ENCODE assay signal across 8 mouse cellular contexts in the genomic region with DNA sequence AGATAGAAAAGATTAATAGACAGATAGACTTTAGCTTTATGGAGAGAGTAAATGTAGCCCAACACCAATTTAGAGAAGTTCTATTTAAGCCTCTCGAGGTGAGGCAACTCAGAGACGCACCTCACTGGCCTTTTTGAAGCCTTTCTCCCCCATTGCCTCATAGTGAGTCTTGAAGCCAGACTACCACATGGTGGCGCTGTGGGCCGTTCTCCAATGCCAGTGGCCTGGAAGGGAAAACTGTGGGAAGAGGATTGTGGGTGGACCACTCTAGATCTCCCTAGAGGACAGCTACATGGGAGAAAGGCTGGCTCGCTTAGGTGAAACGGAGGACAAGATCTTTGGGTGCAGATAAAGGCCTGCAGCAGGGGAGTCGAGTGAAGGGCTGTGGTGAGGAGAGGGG.
DNase-seq lines count a peak whose midpoint lies in the region; ATAC-seq and TF ChIP-seq lines count a peak whose summit lies in the region.

No protein-coding gene starts in this region.

- H3K79me2 ChIP-seq in heart, adult 2 months (replicated peaks; ENCODE audit: control insufficient read depth, insufficient read depth, low read length), result no peaks in the 10 kb centered on the region

- H3K4me3 ChIP-seq in heart, adult 2 months, result no peak overlapping the region
- H3K4me3 ChIP-seq in heart, embryonic 12.5 days, result no peak overlapping the region
- H3K4me3 ChIP-seq in ES-E14 (ENCODE audit: insufficient read depth in 1 of 2, low read depth in 1 of 2, low read length in 2 of 2, poor library complexity in 1 of 2, severe bottlenecking in 1 of 2), result no peak overlapping the region
- no peak overlapping the region for H3K4me3 ChIP-seq in cerebellum, adult 2 months (replicated peaks; ENCODE audit: insufficient read depth, low read depth, low read length)
- no peak overlapping the region for H3K4me3 ChIP-seq in midbrain, postnatal 0 days (ENCODE audit: low read depth, low read length)

- TF ChIP-seq EP300 in heart, adult 2 months (IDR thresholded peaks at IDR 0.05; ENCODE audit: insufficient read depth, low read depth, low read length), result no peak

- TF ChIP-seq POLR2A in heart, adult 2 months (IDR thresholded peaks at IDR 0.05; ENCODE audit: insufficient read depth, low read depth, low read length), result no peak
- no peak for TF ChIP-seq POLR2A in cerebellum, adult 2 months (IDR thresholded peaks at IDR 0.05; ENCODE audit: borderline replicate concordance, insufficient read depth, low read length)

- peak; percentile 17 to 54 for DNase-seq in heart, adult 2 months
- DNase-seq in ES-E14 (ENCODE audit: low read depth, low spot score), result peak; percentile 77
- peak; percentile 30 to 61 for DNase-seq in cerebellum, adult 2 months
- peak; percentile 28 to 70 for DNase-seq in frontal cortex, postnatal 14 days (ENCODE audit: low spot score in 2 of 2)
- peak; percentile 70 to 78 for DNase-seq in layer of hippocampus, postnatal 36 days
- DNase-seq in midbrain, postnatal 0 days (ENCODE audit: low spot score), result peak; percentile 90
- peak; percentile 37 for DNase-seq in thymus, postnatal 0 days (ENCODE audit: low spot score)

- peak; percentile 70 for TF ChIP-seq CTCF in heart, adult 2 months (IDR thresholded peaks at IDR 0.05)
- peak; percentile 77 for TF ChIP-seq CTCF in cerebellum, adult 2 months (IDR thresholded peaks at IDR 0.05; ENCODE audit: borderline replicate concordance, insufficient read depth, low read depth, low read length)
- peak; percentile 97 for TF ChIP-seq CTCF in midbrain, postnatal 0 days (IDR thresholded peaks at IDR 0.05)

- no peak overlapping the region for H3K27ac ChIP-seq in heart, adult 2 months
- no peak overlapping the region for H3K27ac ChIP-seq in heart, embryonic 12.5 days (ENCODE audit: poor library complexity, severe bottlenecking)
- H3K27ac ChIP-seq in ES-E14 (ENCODE audit: insufficient read depth, low read depth, low read length, poor library complexity, severe bottlenecking), result no peak overlapping the region
- no peak overlapping the region for H3K27ac ChIP-seq in cerebellum, adult 2 months (ENCODE audit: insufficient read depth, low read length)
- H3K27ac ChIP-seq in midbrain, postnatal 0 days (ENCODE audit: low read depth, low read length), result no peak overlapping the region

- intact Hi-C loops in heart, adult 2 months (cut with DNase I), result loop anchor here (5.0 kb wide), 3 partner anchors 321 to 516 kb away; a partner anchor contains a TSS

- H3K9ac ChIP-seq in heart, adult 2 months (ENCODE audit: low read depth, low read length), result no peak overlapping the region
- no peak overlapping the region for H3K9ac ChIP-seq in heart, embryonic 12.5 days
- H3K9ac ChIP-seq in ES-E14 (ENCODE audit: insufficient read depth, low read depth, low read length, poor library complexity, severe bottlenecking), result no peak overlapping the region
- H3K9ac ChIP-seq in midbrain, postnatal 0 days (replicated peaks; ENCODE audit: low read length, poor library complexity, severe bottlenecking), result no peak overlapping the region

- WGBS in heart, adult 2 months, result 34% methylated on average over 7 of the region's 7 CpGs
- 25% methylated on average over 7 of the region's 7 CpGs for WGBS in heart, embryonic 12.5 days
- 22% methylated on average over 7 of the region's 7 CpGs for WGBS in cerebellum, adult 2 months
- 26% methylated on average over 7 of the region's 7 CpGs for WGBS in midbrain, postnatal 0 days

- ATAC-seq in heart, embryonic 12.5 days (ENCODE audit: insufficient number of reproducible peaks, low FRiP score), result no peak
- no peak for ATAC-seq in midbrain, postnatal 0 days (ENCODE audit: low FRiP score)

- H3K9me3 ChIP-seq in heart, embryonic 12.5 days (replicated peaks), result no peaks in the 10 kb centered on the region
- no peaks in the 10 kb centered on the region for H3K9me3 ChIP-seq in ES-E14 (ENCODE audit: control insufficient read depth, insufficient read depth, low read depth, low read length)
- no peaks in the 10 kb centered on the region for H3K9me3 ChIP-seq in midbrain, postnatal 0 days (ENCODE audit: low read length)

- in situ Hi-C loops in ES-E14 (cut with MboI; ENCODE audit: low sequenced_read_pairs in 2 of 2, unreplicated experiment in 2 of 2), result loop anchor here (5.0 to 10.0 kb wide), 2 partner anchors 111 to 329 kb away; no protein-coding TSS in a partner anchor

- H3K27me3 ChIP-seq in heart, adult 2 months (ENCODE audit: control insufficient read depth, insufficient read depth, low read length), result no peaks in the 10 kb centered on the region
- no peaks in the 10 kb centered on the region for H3K27me3 ChIP-seq in heart, embryonic 12.5 days (replicated peaks)
- H3K27me3 ChIP-seq in cerebellum, adult 2 months (ENCODE audit: control insufficient read depth, insufficient read depth, low read length), result no peaks in the 10 kb centered on the region
- H3K27me3 ChIP-seq in midbrain, postnatal 0 days (ENCODE audit: insufficient read depth, low read length), result no peaks in the 10 kb centered on the region; the same call in 1 of the 2 replicates

- no peak overlapping the region for H3K4me2 ChIP-seq in heart, embryonic 12.5 days
- no peak overlapping the region for H3K4me2 ChIP-seq in midbrain, postnatal 0 days (ENCODE audit: low read depth, low read length, poor library complexity, severe bottlenecking)

- no peaks in the 10 kb centered on the region for H3K36me3 ChIP-seq in heart, adult 2 months (ENCODE audit: control insufficient read depth, insufficient read depth, low read length)
- no peaks in the 10 kb centered on the region for H3K36me3 ChIP-seq in heart, embryonic 12.5 days
- no peaks in the 10 kb centered on the region for H3K36me3 ChIP-seq in ES-E14 (ENCODE audit: control insufficient read depth, insufficient read depth, low read length, poor library complexity, severe bottlenecking)
- H3K36me3 ChIP-seq in midbrain, postnatal 0 days (ENCODE audit: insufficient read depth, low read length), result no peaks in the 10 kb centered on the region

- H3K4me1 ChIP-seq in heart, adult 2 months (ENCODE audit: control insufficient read depth, insufficient read depth, low read length), result 0 out of 2 replicates have a peak, but pooled peaks cover 1% of the 10 kb centered on the region
- peaks cover 4% of the 10 kb centered on the region; the same call in 1 of the 2 replicates for H3K4me1 ChIP-seq in heart, embryonic 12.5 days (replicated peaks)
- peaks cover under 1 to 2% of the 10 kb centered on the region in 2 experiments; a peak in 2 of 4 replicates for H3K4me1 ChIP-seq in ES-E14 (ENCODE audit: control insufficient read depth in 2 of 2, insufficient read depth in 2 of 2, low read length in 2 of 2, poor library complexity in 1 of 2)
- H3K4me1 ChIP-seq in cerebellum, adult 2 months (ENCODE audit: control insufficient read depth, insufficient read depth, low read length), result no peaks in the 10 kb centered on the region
- no peaks in the 10 kb centered on the region for H3K4me1 ChIP-seq in midbrain, postnatal 0 days (ENCODE audit: insufficient read depth, low read length)

TF ChIP-seq in ES-E14, 5 proteins besides CTCF, POLR2A, EP300 and RAD21:
- no peak for TF ChIP-seq MAFK (IDR thresholded peaks at IDR 0.05; ENCODE audit: insufficient read depth, low read depth, low read length)
- peak; percentile 59; the same call in 1 of the 2 replicates for TF ChIP-seq ZC3H11A (IDR thresholded peaks at IDR 0.05; ENCODE audit: borderline replicate concordance, low read depth, low read length)

Comparison
In these comparisons a context has a peak if more than half of its experiments do, and no peak if none do; other contexts are left out.
1. DNase-seq: peak in every context shown above with its lines; median percentile 90 in midbrain, postnatal 0 days; 77 in ES-E14; 74 in layer of hippocampus, postnatal 36 days; 49 in frontal cortex, postnatal 14 days; 46 in cerebellum, adult 2 months; 37 in thymus, postnatal 0 days; 36 in heart, adult 2 months.